Mouse (Mus musculus): ENCODE data around the gene Nr6a1. TPM values are rescaled to one million over a fixed set of nuclear protein-coding genes. Genes with fewer than 3 reads are reported as not detected.

Gene Nr6a1
- total RNA-seq, 1 experiment = 40.7 TPM

GRCm38 (mm10) chr2:38725427-38725826, 202.1 kb downstream of the Nr6a1 start:
- H3K4me3 ChIP-seq (ENCODE audit: insufficient read depth in 1 of 2, low read depth in 1 of 2, low read length in 2 of 2, poor library complexity in 1 of 2, severe bottlenecking in 1 of 2) = no peak overlapping the region
- TF ChIP-seq CHD2 (IDR thresholded peaks at IDR 0.05; ENCODE audit: low read depth, low read length) (no peak), HCFC1 (IDR thresholded peaks at IDR 0.05; ENCODE audit: borderline replicate concordance, insufficient read depth, low read length) (no peak), ZNF384 (IDR thresholded peaks at IDR 0.05; ENCODE audit: low read depth, low read length) (no peak), ZC3H11A (IDR thresholded peaks at IDR 0.05; ENCODE audit: borderline replicate concordance, low read depth, low read length) (no peak), MAFK (IDR thresholded peaks at IDR 0.05; ENCODE audit: insufficient read depth, low read depth, low read length) (no peak)
- in situ Hi-C loops (cut with MboI; ENCODE audit: low sequenced_read_pairs in 2 of 2, unreplicated experiment in 2 of 2) = no loop called here

GRCm38 (mm10) chr2:38723378-38723777, 204.1 kb downstream of the Nr6a1 start:
- Histone ChIP-seq H3K27ac (ENCODE audit: insufficient read depth, low read depth, low read length, poor library complexity, severe bottlenecking) (no peak overlapping the region), H3K4me1 (ENCODE audit: control insufficient read depth in 2 of 2, insufficient read depth in 2 of 2, low read length in 2 of 2, poor library complexity in 1 of 2) (peaks cover 0 to 3% of the 10 kb centered on the region in 2 experiments; a peak in 1 of 4 replicates), H3K9me3 (ENCODE audit: control insufficient read depth, insufficient read depth, low read depth, low read length) (no peaks in the 10 kb centered on the region), H3K4me3 (ENCODE audit: insufficient read depth in 1 of 2, low read depth in 1 of 2, low read length in 2 of 2, poor library complexity in 1 of 2, severe bottlenecking in 1 of 2) (no peak overlapping the region), H3K9ac (ENCODE audit: insufficient read depth, low read depth, low read length, poor library complexity, severe bottlenecking) (no peak overlapping the region), H3K36me3 (ENCODE audit: control insufficient read depth, insufficient read depth, low read length, poor library complexity, severe bottlenecking) (no peaks in the 10 kb centered on the region; the same call in 1 of the 2 replicates)
- TF ChIP-seq CHD2 (IDR thresholded peaks at IDR 0.05; ENCODE audit: low read depth, low read length) (no peak), MAFK (IDR thresholded peaks at IDR 0.05; ENCODE audit: insufficient read depth, low read depth, low read length) (no peak), ZC3H11A (IDR thresholded peaks at IDR 0.05; ENCODE audit: borderline replicate concordance, low read depth, low read length) (no peak), HCFC1 (IDR thresholded peaks at IDR 0.05; ENCODE audit: borderline replicate concordance, insufficient read depth, low read length) (no peak), ZNF384 (IDR thresholded peaks at IDR 0.05; ENCODE audit: low read depth, low read length) (no peak)
- in situ Hi-C loops (cut with MboI; ENCODE audit: low sequenced_read_pairs in 2 of 2, unreplicated experiment in 2 of 2) = no loop called here
- no peak for DNase-seq (ENCODE audit: low read depth, low spot score)

More at GRCm38 (mm10) chr2:38725427-38725826, 202.1 kb downstream of the Nr6a1 start:
- Histone ChIP-seq H3K9ac (ENCODE audit: insufficient read depth, low read depth, low read length, poor library complexity, severe bottlenecking) (no peak overlapping the region), H3K4me1 (ENCODE audit: control insufficient read depth in 2 of 2, insufficient read depth in 2 of 2, low read length in 2 of 2, poor library complexity in 1 of 2) (peaks cover 0 to 3% of the 10 kb centered on the region in 2 experiments; a peak in 1 of 4 replicates), H3K27ac (ENCODE audit: insufficient read depth, low read depth, low read length, poor library complexity, severe bottlenecking) (no peak overlapping the region), H3K36me3 (ENCODE audit: control insufficient read depth, insufficient read depth, low read length, poor library complexity, severe bottlenecking) (no peaks in the 10 kb centered on the region; the same call in none of the 2 replicates), H3K9me3 (ENCODE audit: control insufficient read depth, insufficient read depth, low read depth, low read length) (no peaks in the 10 kb centered on the region)
- DNase-seq (ENCODE audit: low read depth, low spot score) = no peak

GRCm38 (mm10) chr2:38722076-38722475, 205.4 kb downstream of the Nr6a1 start:
- in situ Hi-C loops (cut with MboI; ENCODE audit: low sequenced_read_pairs in 2 of 2, unreplicated experiment in 2 of 2) = no loop called here
- Histone ChIP-seq H3K9ac (ENCODE audit: insufficient read depth, low read depth, low read length, poor library complexity, severe bottlenecking) (no peak overlapping the region), H3K27ac (ENCODE audit: insufficient read depth, low read depth, low read length, poor library complexity, severe bottlenecking) (no peak overlapping the region), H3K4me3 (ENCODE audit: insufficient read depth in 1 of 2, low read depth in 1 of 2, low read length in 2 of 2, poor library complexity in 1 of 2, severe bottlenecking in 1 of 2) (no peak overlapping the region), H3K4me1 (ENCODE audit: control insufficient read depth in 2 of 2, insufficient read depth in 2 of 2, low read length in 2 of 2, poor library complexity in 1 of 2) (peaks cover 0 to 3% of the 10 kb centered on the region in 2 experiments; a peak in 1 of 4 replicates), H3K9me3 (ENCODE audit: control insufficient read depth, insufficient read depth, low read depth, low read length) (no peaks in the 10 kb centered on the region), H3K36me3 (ENCODE audit: control insufficient read depth, insufficient read depth, low read length, poor library complexity, severe bottlenecking) (no peaks in the 10 kb centered on the region; the same call in 1 of the 2 replicates)
- TF ChIP-seq MAFK (IDR thresholded peaks at IDR 0.05; ENCODE audit: insufficient read depth, low read depth, low read length) = no peak
- no peak for TF ChIP-seq CHD2 (IDR thresholded peaks at IDR 0.05; ENCODE audit: low read depth, low read length)
- no peak for TF ChIP-seq ZNF384 (IDR thresholded peaks at IDR 0.05; ENCODE audit: low read depth, low read length)
- no peak for TF ChIP-seq HCFC1 (IDR thresholded peaks at IDR 0.05; ENCODE audit: borderline replicate concordance, insufficient read depth, low read length)
- no peak for TF ChIP-seq ZC3H11A (IDR thresholded peaks at IDR 0.05; ENCODE audit: borderline replicate concordance, low read depth, low read length)
- DNase-seq (ENCODE audit: low read depth, low spot score) = no peak

- H3K9me3 ChIP-seq (ENCODE audit: control insufficient read depth, insufficient read depth, low read depth, low read length) = no peaks in the 10 kb centered on the region
- no peak overlapping the region for H3K4me3 ChIP-seq (ENCODE audit: insufficient read depth in 1 of 2, low read depth in 1 of 2, low read length in 2 of 2, poor library complexity in 1 of 2, severe bottlenecking in 1 of 2)
- H3K9ac ChIP-seq (ENCODE audit: insufficient read depth, low read depth, low read length, poor library complexity, severe bottlenecking) = no peak overlapping the region
- no peak for DNase-seq (ENCODE audit: low read depth, low spot score)
- no peak for TF ChIP-seq MAFK (IDR thresholded peaks at IDR 0.05; ENCODE audit: insufficient read depth, low read depth, low read length)
- in situ Hi-C loops (cut with MboI; ENCODE audit: low sequenced_read_pairs in 2 of 2, unreplicated experiment in 2 of 2) = no loop called here
- H3K36me3 ChIP-seq (ENCODE audit: control insufficient read depth, insufficient read depth, low read length, poor library complexity, severe bottlenecking) = no peaks in the 10 kb centered on the region
- no peak overlapping the region for H3K27ac ChIP-seq (ENCODE audit: insufficient read depth, low read depth, low read length, poor library complexity, severe bottlenecking)
- peaks cover 0 to 3% of the 10 kb centered on the region in 2 experiments; a peak in 1 of 4 replicates for H3K4me1 ChIP-seq (ENCODE audit: control insufficient read depth in 2 of 2, insufficient read depth in 2 of 2, low read length in 2 of 2, poor library complexity in 1 of 2)
These were observed 206.8 kb downstream of the Nr6a1 start for GRCm38 (mm10) chr2:38720661-38721060.

GRCm38 (mm10) chr2:38719354-38719753, 208.1 kb downstream of the Nr6a1 start:
- no peaks in the 10 kb centered on the region for H3K36me3 ChIP-seq (ENCODE audit: control insufficient read depth, insufficient read depth, low read length, poor library complexity, severe bottlenecking)
- no peak overlapping the region for H3K9ac ChIP-seq (ENCODE audit: insufficient read depth, low read depth, low read length, poor library complexity, severe bottlenecking)
- peaks cover 0 to 3% of the 10 kb centered on the region in 2 experiments; a peak in 1 of 4 replicates for H3K4me1 ChIP-seq (ENCODE audit: control insufficient read depth in 2 of 2, insufficient read depth in 2 of 2, low read length in 2 of 2, poor library complexity in 1 of 2)
- no peaks in the 10 kb centered on the region for H3K9me3 ChIP-seq (ENCODE audit: control insufficient read depth, insufficient read depth, low read depth, low read length)
- DNase-seq (ENCODE audit: low read depth, low spot score) = no peak
- in situ Hi-C loops (cut with MboI; ENCODE audit: low sequenced_read_pairs in 2 of 2, unreplicated experiment in 2 of 2) = loop anchor here in 1 of 2 experiments (10.0 kb wide), 1 partner anchor 375 kb away; no protein-coding TSS in a partner anchor
- H3K27ac ChIP-seq (ENCODE audit: insufficient read depth, low read depth, low read length, poor library complexity, severe bottlenecking) = no peak overlapping the region
- H3K4me3 ChIP-seq (ENCODE audit: insufficient read depth in 1 of 2, low read depth in 1 of 2, low read length in 2 of 2, poor library complexity in 1 of 2, severe bottlenecking in 1 of 2) = no peak overlapping the region
- no peak for TF ChIP-seq MAFK (IDR thresholded peaks at IDR 0.05; ENCODE audit: insufficient read depth, low read depth, low read length)
- TF ChIP-seq CHD2 (IDR thresholded peaks at IDR 0.05; ENCODE audit: low read depth, low read length) = no peak
- TF ChIP-seq ZNF384 (IDR thresholded peaks at IDR 0.05; ENCODE audit: low read depth, low read length) = no peak
- TF ChIP-seq ZC3H11A (IDR thresholded peaks at IDR 0.05; ENCODE audit: borderline replicate concordance, low read depth, low read length) = no peak
- no peak for TF ChIP-seq HCFC1 (IDR thresholded peaks at IDR 0.05; ENCODE audit: borderline replicate concordance, insufficient read depth, low read length)

Measured in ES-E14 (cell line).